Mouse (Mus musculus): ENCODE measurements at regions not wholly inside any gene's neighbourhood (a gene's known extent, or its start where the extent isn't known, plus 50 kb on each side); places are given as distances from the start of the nearest gene placed in this dataset.
A peak's percentile ranks its signal among the peaks of the same experiment; 100 is the strongest.
"Not testable (repeated sequence)": the region's sequence is repeated elsewhere in the genome, so short reads cannot be mapped to it uniquely, and the experiment has no call there.

GRCm38 (mm10) chr3:8163030-8163429 is 1446.9 kb downstream of the Zfp704 start:
- DNase-seq (ENCODE audit: low spot score): no peak

GRCm38 (mm10) chr3:8161997-8162756 is 1447.7 kb downstream of the Zfp704 start:
- no peak for DNase-seq (ENCODE audit: low spot score)

- no peak for DNase-seq (ENCODE audit: low spot score)
Measured at GRCm38 (mm10) chr3:8143016-8143415, 1466.9 kb downstream of the Zfp704 start.

- DNase-seq (ENCODE audit: low spot score): no peak
Measured at GRCm38 (mm10) chr3:8142190-8142589, 1467.7 kb downstream of the Zfp704 start.

DNA sequence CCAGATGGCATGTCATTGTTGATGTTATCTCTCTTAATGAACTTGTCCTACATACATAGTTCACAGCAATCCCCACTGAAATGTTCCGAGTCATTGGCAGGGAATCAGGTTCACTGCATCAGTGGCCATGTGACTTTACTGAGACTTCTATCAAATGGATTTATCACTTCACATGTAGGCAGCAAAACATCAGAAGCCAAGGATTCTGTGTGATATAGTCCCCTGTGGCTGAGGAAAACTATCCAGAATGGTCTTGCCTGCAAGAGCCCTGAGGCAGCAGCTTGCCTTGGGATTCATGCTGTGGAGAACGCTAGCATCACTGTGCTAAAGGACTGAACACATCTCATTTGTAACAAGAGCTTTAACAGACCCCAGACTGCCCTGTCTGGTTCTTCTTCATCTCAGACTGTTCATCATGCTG is 1468.2 kb downstream of the Zfp704 start:
- DNase-seq (ENCODE audit: low spot score): no peak

DNA sequence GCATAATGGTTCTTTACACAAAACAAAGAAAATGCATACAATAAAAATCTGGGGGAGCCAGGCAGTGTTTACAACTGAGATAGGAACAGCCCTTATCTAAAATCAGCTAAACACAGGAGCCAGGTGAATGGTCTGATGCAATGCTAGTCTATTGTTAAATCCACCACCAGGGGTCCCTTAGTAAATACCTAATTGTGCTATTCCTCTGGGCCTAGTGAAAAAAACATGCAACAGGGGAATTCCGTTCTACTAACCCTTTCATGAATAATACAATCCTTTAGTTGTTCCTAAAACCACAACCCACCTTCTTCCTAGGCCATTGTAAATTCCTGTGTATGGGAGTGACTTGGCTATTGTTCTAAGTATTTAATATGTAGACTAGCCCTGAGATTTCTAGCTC is 1486.2 kb downstream of the Zfp704 start:
- not testable (repeated sequence) for DNase-seq (ENCODE audit: low spot score)

DNA sequence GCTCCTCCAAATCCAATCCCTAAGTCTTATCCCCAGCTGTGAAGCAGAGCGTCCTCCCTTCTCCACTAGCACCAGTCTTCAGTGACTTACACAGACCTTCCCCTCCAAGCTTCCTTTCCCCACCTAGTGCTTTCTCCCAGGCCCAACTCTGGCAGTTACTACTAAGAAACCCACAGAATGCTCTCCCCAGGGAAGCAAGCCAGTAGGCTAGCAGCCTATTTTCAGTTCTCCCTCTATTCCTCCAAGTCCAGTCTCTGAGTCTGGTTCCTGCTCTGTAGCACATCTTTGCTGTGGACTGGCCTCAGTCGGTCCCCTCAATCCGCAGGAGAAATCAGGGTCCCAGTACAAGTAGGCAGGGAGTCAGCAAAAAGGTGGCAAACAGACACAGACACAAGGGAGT is 1486.7 kb downstream of the Zfp704 start:
- no peak for DNase-seq (ENCODE audit: low spot score)

GRCm38 (mm10) chr3:8098291-8098690 is 1478.0 kb upstream of the 1700008P02Rik start:
- DNase-seq (ENCODE audit: low spot score): no peak

GRCm38 (mm10) chr3:8084749-8085148 is 1464.5 kb upstream of the 1700008P02Rik start:
- no peak for DNase-seq (ENCODE audit: low spot score)

GRCm38 (mm10) chr3:8053711-8054110 is 1433.5 kb upstream of the 1700008P02Rik start:
- DNase-seq (ENCODE audit: low spot score): no peak

DNA sequence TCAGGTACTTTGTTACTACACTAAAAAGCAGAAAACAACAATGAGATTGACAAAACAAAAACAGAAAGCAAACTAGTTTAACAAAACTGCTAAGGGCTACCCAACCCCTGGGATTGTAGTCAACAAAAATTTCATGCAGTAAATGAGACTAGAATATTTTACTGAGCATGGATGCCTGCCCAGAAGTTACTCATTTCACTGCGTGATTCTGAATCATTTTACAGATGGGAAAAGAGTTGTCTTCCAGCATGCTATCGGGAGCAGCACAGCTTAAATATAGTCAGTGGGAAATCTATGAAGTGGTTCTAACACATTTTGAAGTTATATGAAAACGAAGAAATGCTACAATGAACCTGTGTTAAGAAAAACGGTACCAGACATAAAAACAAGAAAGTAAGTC is 1430.9 kb upstream of the 1700008P02Rik start:
- DNase-seq (ENCODE audit: low spot score): no peak

DNA sequence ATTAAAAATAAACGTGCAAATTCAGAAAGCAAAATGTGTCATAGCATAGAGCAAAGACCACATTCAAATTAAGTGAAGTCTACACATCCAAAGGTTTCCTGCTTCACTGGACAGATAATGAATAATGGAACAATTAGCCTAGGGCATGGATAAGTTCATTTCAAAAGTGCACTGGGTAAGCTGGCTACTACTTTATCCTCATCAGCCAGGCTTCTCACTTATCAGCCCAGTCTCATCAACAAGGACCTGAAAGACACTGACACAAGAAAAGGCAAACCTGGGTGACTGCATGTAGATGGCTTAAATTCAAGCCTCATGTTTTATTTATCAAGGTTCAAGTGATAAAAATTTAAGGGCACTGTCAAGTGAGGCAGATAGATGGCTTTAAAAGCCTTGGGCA is 1429.5 kb upstream of the 1700008P02Rik start:
- no peak for DNase-seq (ENCODE audit: low spot score)

- DNase-seq (ENCODE audit: low spot score): peak; percentile 34
Measured at GRCm38 (mm10) chr3:8046348-8046747, 1426.1 kb upstream of the 1700008P02Rik start.

DNA sequence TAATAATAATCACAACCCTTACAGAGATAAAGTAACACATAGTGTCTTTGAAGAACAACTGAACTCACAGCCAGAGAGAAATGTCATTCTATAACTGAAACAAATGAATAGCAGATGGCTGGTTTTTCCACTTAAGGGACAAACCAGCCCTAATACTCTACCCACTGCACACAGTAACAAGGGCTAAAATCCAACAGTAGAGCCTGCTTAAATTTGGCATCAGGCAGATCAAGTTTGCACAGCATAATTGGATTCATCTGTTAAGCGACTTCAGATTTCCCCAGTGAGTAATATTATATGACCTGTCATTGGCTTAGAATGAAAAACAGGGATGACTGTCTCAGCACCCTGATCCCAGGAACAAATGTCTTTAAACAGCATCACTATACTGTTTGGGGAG is 1416.5 kb upstream of the 1700008P02Rik start:
- DNase-seq (ENCODE audit: low spot score): peak; percentile 39

- no peak for DNase-seq (ENCODE audit: low spot score)
Measured at GRCm38 (mm10) chr3:8035091-8035729, 1415.0 kb upstream of the 1700008P02Rik start.

- no peak for DNase-seq (ENCODE audit: low spot score)
Measured at GRCm38 (mm10) chr3:8026325-8027017, 1406.2 kb upstream of the 1700008P02Rik start.

DNA sequence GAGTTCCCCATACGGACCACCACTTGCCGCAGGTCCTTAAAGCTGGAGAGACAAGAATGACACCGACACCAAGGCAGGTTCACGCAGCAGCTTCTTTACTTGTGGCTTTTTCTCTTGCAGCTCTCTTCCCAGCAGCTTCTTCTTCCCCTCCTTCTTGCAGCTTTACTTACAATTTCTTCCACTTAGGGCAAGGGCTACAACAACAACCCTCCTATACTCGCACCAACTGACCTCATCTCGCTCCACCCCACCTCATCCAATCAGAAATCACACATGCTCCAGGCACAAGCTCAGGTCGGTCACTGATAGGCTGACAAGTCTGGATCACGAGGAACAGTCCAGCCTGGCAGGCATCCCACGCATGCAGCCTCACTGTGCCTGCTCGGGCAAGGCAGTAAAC is 1402.4 kb upstream of the 1700008P02Rik start:
- no peak for DNase-seq (ENCODE audit: low spot score)

- no peak for DNase-seq (ENCODE audit: low spot score)
Measured at GRCm38 (mm10) chr3:8017489-8017888, 1397.2 kb upstream of the 1700008P02Rik start.

GRCm38 (mm10) chr3:8016945-8017344 is 1396.7 kb upstream of the 1700008P02Rik start:
- DNase-seq (ENCODE audit: low spot score): peak; percentile 66

DNA sequence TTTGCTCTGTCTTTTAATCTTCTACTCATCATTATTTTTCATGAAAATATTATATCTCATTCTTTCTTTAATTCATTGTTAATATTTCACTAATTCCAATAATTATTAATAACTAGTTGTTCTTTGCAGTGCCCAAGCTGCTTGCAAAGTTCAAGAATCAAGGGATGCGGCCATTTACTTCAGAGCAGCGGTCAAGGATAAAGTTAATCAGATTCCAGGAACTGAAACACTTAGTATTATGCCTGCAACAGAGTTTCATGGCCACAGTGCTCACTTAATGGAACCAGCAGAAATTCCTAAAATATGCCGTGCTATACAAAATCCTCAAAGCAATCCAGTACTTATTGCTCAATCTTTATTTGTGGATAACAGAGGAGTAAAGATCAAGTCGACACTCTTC is 1389.7 kb upstream of the 1700008P02Rik start:
- DNase-seq (ENCODE audit: low spot score): no peak

DNA sequence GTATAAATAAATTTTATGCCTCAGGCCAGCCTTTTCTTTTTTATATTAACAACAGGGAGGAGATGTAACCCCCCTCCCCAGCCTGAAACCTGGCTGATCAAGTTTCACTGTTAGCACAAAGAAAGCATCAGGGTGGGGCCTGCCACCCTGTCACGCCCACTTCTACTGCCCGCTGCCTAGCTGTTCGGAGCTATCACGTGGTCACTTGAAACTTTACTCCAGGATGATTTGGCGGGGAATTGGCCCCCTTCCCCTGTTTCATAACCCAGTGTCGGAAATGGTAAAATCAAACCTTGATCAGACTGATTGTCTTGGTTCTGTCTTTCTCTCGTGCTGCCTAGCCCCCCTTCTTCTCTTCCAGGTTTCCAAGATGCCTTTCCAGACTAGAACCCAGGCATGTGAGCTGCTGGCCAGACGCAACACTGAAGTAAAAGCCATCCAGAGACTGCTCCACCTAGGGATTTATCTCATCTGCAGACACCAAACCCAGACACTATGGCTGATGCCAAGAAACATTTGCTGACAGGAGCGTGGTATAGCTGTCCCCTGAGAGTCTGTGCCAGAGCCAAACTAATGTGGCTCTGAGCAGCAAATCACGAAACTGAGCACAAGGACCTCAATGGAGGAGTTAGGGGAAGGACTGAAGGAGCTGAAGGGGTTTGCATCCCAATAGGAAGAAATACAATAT is 1386.6 kb upstream of the 1700008P02Rik start:
- DNase-seq (ENCODE audit: low spot score): peak; percentile 9

DNA sequence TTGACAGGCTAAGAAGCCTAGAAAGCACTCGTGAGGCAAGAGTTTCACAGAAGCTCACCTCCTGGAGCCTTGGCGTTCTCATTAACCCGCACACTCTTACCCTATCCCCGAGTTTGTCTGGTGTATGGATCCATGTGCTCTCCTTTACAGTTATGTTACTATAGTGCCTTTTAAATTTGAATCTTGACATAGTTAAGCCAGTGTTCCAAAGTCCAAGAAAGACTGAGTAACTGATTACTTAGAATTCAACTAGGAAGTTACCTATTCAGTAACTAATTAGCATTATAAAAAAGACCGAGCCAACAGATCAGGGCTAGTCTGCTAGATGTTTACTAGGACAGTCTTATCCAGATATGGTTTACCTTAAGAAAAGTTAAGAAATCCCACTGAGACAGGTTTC is 1386.0 kb upstream of the 1700008P02Rik start:
- DNase-seq (ENCODE audit: low spot score): no peak
